Mouse (Mus musculus) liver, adult 2 months (tissue): ENCODE data around the gene Rnf145.

Source experiments
- CTCF ChIP-seq: fragments of 200-500 bp; IDR thresholded peaks from 2 replicates; pipeline ENCODE4 v1.5.1; 2011; ENCODE audit warnings: low read depth, low read length, control low read depth
- POLR2A ChIP-seq: fragments of 200-500 bp; IDR thresholded peaks from 2 replicates; pipeline ENCODE4 v1.6.1; 2011; ENCODE audit warnings: low read length, control low read depth; ENCODE audit not compliant: insufficient read depth; ENCODE audit errors: extremely low read depth

DNA sequence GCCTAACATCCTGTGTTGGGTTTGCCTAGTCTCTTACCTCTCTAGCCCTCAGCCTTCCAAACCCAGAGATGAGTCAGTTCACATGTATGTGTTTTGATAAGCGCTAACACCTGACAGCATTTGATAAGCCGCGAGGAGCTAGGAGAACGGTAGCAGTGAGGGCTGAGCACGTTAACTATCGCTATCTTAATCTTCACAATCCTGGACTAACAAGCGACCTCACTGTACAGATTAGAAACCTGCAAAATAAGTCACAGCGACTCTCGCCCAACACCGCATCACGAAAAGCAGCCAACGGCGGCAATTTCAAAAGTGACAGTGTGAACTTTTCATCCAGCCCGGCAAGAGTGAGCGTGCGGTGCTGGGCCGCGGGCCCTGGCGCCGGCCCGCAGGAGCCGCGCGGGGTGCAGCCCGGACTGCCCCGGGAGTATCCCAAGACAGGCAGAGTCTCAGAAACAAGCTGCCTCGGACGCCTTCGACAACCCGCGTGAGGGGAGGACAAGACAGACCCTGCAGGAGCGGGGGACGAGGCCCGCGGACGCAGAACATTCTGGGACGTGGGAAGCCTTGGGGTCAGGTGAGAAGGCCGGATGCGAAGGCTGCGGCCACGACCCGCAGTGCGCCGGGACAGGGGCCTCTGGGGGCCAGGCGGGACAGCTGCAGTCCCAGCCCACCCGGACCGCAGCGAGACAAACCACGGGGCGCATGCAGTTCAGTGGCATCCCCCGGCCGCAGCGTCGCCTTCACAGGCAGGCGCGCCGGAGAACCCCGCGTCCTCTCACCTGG lies 48.9 kb upstream of the Rnf145 start:
- TF ChIP-seq CTCF, result no peak
- no peak for TF ChIP-seq POLR2A
